Comparison of ENCODE assay signal across 8 mouse cellular contexts in the genomic region with DNA sequence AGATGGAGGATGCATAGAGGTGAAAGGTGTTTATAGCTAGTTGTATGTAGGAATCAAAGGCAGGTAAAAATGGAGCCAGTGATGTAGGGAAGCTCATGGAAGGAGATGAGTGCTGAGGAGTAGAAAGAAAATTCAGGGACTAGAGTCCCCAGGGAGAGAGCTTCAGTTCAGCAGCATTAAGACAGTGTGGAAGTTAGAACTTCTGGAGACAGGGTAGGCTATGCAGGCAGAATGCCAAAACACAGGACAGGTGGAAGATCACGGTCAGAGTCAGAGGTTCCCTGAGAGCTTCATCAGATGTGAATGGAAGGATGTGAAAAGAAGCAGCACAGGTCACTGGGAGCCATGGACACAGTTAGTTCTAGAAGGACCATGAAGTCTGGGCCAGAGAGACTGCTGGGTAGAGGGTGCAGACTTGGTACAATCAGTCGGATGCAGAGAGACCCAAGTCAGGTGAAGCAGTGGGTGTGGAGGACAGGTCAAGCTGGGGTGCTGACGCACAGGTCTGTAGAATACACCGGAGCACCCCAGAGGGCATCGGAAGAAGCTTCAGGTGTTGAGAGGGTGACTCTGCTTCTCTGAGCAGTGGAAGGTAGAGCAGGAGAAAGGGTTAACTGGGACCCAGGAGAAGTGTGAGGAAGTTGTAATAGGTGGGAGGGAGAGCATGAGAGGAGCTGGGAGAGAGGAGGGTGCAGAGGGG.
DNase-seq lines count a peak whose midpoint lies in the region; ATAC-seq and TF ChIP-seq lines count a peak whose summit lies in the region.

No protein-coding gene starts in this region.

- no peak for DNase-seq in forebrain, embryonic 11.5 days (ENCODE audit: low spot score)
- no peak for DNase-seq in liver, postnatal 0 days
- no peak for DNase-seq in urinary bladder, postnatal 25 days (ENCODE audit: low spot score)
- DNase-seq in left cerebral cortex, postnatal 10 days (ENCODE audit: extremely low spot score in 1 of 2, low spot score in 2 of 2), result no peak

- H3K27me3 ChIP-seq in forebrain, embryonic 16.5 days (replicated peaks; ENCODE audit: control insufficient read depth, insufficient read depth, low read length), result no peaks in the 10 kb centered on the region
- no peaks in the 10 kb centered on the region for H3K27me3 ChIP-seq in forebrain, embryonic 11.5 days (ENCODE audit: control insufficient read depth, insufficient read depth, low read length)
- H3K27me3 ChIP-seq in liver, embryonic 12.5 days (replicated peaks), result no peaks in the 10 kb centered on the region
- no peaks in the 10 kb centered on the region for H3K27me3 ChIP-seq in liver, postnatal 0 days (ENCODE audit: insufficient read depth, low read length)
- H3K27me3 ChIP-seq in myocyte (ENCODE audit: control insufficient read depth, insufficient read depth, insufficient read length), result no peaks in the 10 kb centered on the region

- peak; percentile 24 for ATAC-seq in forebrain, embryonic 16.5 days
- no peak for ATAC-seq in forebrain, embryonic 11.5 days (replicated peaks; ENCODE audit: low FRiP score)
- ATAC-seq in liver, embryonic 12.5 days, result 0 out of 2 replicates have a peak, but pooled peaks have one; percentile 10
- ATAC-seq in liver, postnatal 0 days, result no peak
- ATAC-seq in erythroid progenitor cell, adult 5-6 weeks (replicated peaks; ENCODE audit: low FRiP score, poor library complexity, severe bottlenecking), result peak; percentile 20; the same call in 1 of the 2 replicates

- no peaks in the 10 kb centered on the region for H3K9me3 ChIP-seq in forebrain, embryonic 16.5 days (ENCODE audit: control insufficient read depth, low read length)
- no peaks in the 10 kb centered on the region for H3K9me3 ChIP-seq in forebrain, embryonic 11.5 days (ENCODE audit: control insufficient read depth, low read length)
- H3K9me3 ChIP-seq in liver, embryonic 12.5 days (replicated peaks), result no peaks in the 10 kb centered on the region
- no peaks in the 10 kb centered on the region for H3K9me3 ChIP-seq in liver, postnatal 0 days (ENCODE audit: low read length)

- WGBS in forebrain, embryonic 16.5 days, result 95% methylated on average over 5 of the region's 5 CpGs
- 95% methylated on average over 5 of the region's 5 CpGs for whole genome bisulfite sequencing in forebrain, embryonic 11.5 days
- WGBS in liver, embryonic 12.5 days (ENCODE audit: insufficient replicate concordance), result 79% methylated on average over 5 of the region's 5 CpGs
- 86% methylated on average over 5 of the region's 5 CpGs for WGBS in liver, postnatal 0 days (ENCODE audit: insufficient replicate concordance)

- peaks cover 14% of the 10 kb centered on the region for H3K36me3 ChIP-seq in forebrain, embryonic 16.5 days (ENCODE audit: control insufficient read depth, insufficient read depth)
- H3K36me3 ChIP-seq in forebrain, embryonic 11.5 days (ENCODE audit: control insufficient read depth, insufficient read depth, low read length), result peaks cover 2% of the 10 kb centered on the region; the same call in 1 of the 2 replicates
- peaks cover 18% of the 10 kb centered on the region for H3K36me3 ChIP-seq in liver, embryonic 12.5 days
- H3K36me3 ChIP-seq in liver, postnatal 0 days (replicated peaks; ENCODE audit: insufficient read depth, low read length), result peaks cover 17% of the 10 kb centered on the region
- H3K36me3 ChIP-seq in myocyte (ENCODE audit: control insufficient read depth, insufficient read depth), result peaks cover 26% of the 10 kb centered on the region

- no peaks in the 10 kb centered on the region for H3K79me2 ChIP-seq in myocyte (ENCODE audit: control insufficient read depth, insufficient read depth)

- no peak for TF ChIP-seq POLR2A in myocyte (IDR thresholded peaks at IDR 0.05; ENCODE audit: insufficient read length, low read depth)

- no peak overlapping the region for H3K9ac ChIP-seq in forebrain, embryonic 16.5 days (replicated peaks; ENCODE audit: low read depth, low read length)
- H3K9ac ChIP-seq in forebrain, embryonic 11.5 days (ENCODE audit: low read length), result no peak overlapping the region
- no peak overlapping the region for H3K9ac ChIP-seq in liver, embryonic 12.5 days
- no peak overlapping the region for H3K9ac ChIP-seq in liver, postnatal 0 days (replicated peaks)

- H3K4me1 ChIP-seq in forebrain, embryonic 16.5 days (replicated peaks; ENCODE audit: control insufficient read depth, insufficient read depth, low read length), result no peaks in the 10 kb centered on the region
- no peaks in the 10 kb centered on the region for H3K4me1 ChIP-seq in forebrain, embryonic 11.5 days (replicated peaks; ENCODE audit: control insufficient read depth, insufficient read depth, low read length)
- H3K4me1 ChIP-seq in liver, embryonic 12.5 days, result no peaks in the 10 kb centered on the region
- no peaks in the 10 kb centered on the region for H3K4me1 ChIP-seq in liver, postnatal 0 days (ENCODE audit: insufficient read depth)

- no peak overlapping the region for H3K4me2 ChIP-seq in forebrain, embryonic 16.5 days (ENCODE audit: low read length)
- H3K4me2 ChIP-seq in forebrain, embryonic 11.5 days (ENCODE audit: low read depth, low read length, severe bottlenecking), result no peak overlapping the region
- no peak overlapping the region for H3K4me2 ChIP-seq in liver, embryonic 12.5 days
- no peak overlapping the region for H3K4me2 ChIP-seq in liver, postnatal 0 days (ENCODE audit: low read depth, low read length)
- H3K4me2 ChIP-seq in myocyte (ENCODE audit: low read depth), result no peak overlapping the region

- no peak for TF ChIP-seq CTCF in liver, postnatal 0 days (IDR thresholded peaks at IDR 0.05; ENCODE audit: low read depth)

- H3ac ChIP-seq in myocyte (ENCODE audit: control insufficient read depth, insufficient read length), result no peak overlapping the region

- no peak overlapping the region for H3K27ac ChIP-seq in forebrain, embryonic 16.5 days (ENCODE audit: low read length)
- no peak overlapping the region for H3K27ac ChIP-seq in forebrain, embryonic 11.5 days (ENCODE audit: low read depth, low read length)
- no peak overlapping the region for H3K27ac ChIP-seq in liver, embryonic 12.5 days
- no peak overlapping the region for H3K27ac ChIP-seq in liver, postnatal 0 days (ENCODE audit: low read depth)

- no peak overlapping the region for H3K4me3 ChIP-seq in forebrain, embryonic 16.5 days (replicated peaks; ENCODE audit: low read length)
- no peak overlapping the region for H3K4me3 ChIP-seq in forebrain, embryonic 11.5 days (ENCODE audit: low read depth, low read length)
- H3K4me3 ChIP-seq in liver, embryonic 12.5 days, result no peak overlapping the region
- no peak overlapping the region for H3K4me3 ChIP-seq in liver, postnatal 0 days (ENCODE audit: low read depth, low read length)
- H3K4me3 ChIP-seq in myocyte, result no peak overlapping the region

- intact Hi-C loops in left cerebral cortex, postnatal 10 days (cut with DNase I), result no loop called here

- TF ChIP-seq EP300 in liver, postnatal 0 days (IDR thresholded peaks at IDR 0.05; ENCODE audit: low read depth), result no peak

TF ChIP-seq in myocyte, 11 proteins besides CTCF, POLR2A, EP300 and RAD21:
- no peak for TF ChIP-seq E2F4 (IDR thresholded peaks at IDR 0.05; ENCODE audit: insufficient read depth)
- no peak for TF ChIP-seq TCF3 (IDR thresholded peaks at IDR 0.05; ENCODE audit: insufficient read length, low read depth)
- TF ChIP-seq MYOG (IDR thresholded peaks at IDR 0.05; ENCODE audit: control insufficient read depth in 1 of 3, insufficient read depth in 1 of 3, insufficient read length in 2 of 3, low read depth in 2 of 3), result no peak
- TF ChIP-seq POLR2AphosphoS2 (IDR thresholded peaks at IDR 0.05; ENCODE audit: insufficient read length, low read depth), result peak; percentile 4
- TF ChIP-seq TCF12 (IDR thresholded peaks at IDR 0.05; ENCODE audit: insufficient read depth, poor library complexity, severe bottlenecking), result no peak
- no peak for TF ChIP-seq MYOD1 (IDR thresholded peaks at IDR 0.05; ENCODE audit: control insufficient read depth in 1 of 3, insufficient read length in 2 of 3, low read depth in 2 of 3)
- no peak for TF ChIP-seq USF1 (IDR thresholded peaks at IDR 0.05; ENCODE audit: low read depth)

Comparison
In these comparisons a context has a peak if more than half of its experiments do, and no peak if none do; other contexts are left out.
1. ATAC-seq: peak in forebrain, embryonic 16.5 days (single experiment), liver, embryonic 12.5 days (single experiment) and erythroid progenitor cell, adult 5-6 weeks (single experiment); none in forebrain, embryonic 11.5 days (single experiment) and liver, postnatal 0 days (single experiment).